In the genomic region with DNA sequence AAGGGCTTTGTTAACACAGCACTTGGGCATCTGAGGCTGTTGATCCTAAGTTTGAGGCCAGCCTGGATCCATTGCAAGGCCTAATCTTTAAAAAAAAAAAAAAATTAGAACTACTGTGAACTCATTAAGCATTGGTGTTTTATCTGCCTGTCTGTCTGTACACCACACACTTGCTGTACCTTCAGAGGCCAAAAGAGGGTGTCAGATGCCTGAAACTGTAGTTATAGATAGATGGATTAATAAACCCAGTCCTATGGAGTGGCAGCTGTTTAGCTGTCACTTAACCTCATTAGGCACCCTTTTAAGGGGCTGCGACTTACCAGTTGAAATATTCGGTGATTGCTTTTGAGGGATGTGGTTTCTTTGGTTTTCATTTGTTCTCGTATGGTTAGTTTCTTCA, we compare ENCODE assay signal across 14 mouse cellular contexts. TPM values are rescaled to one million over a fixed set of nuclear protein-coding genes. Genes with fewer than 3 reads are reported as not detected.
DNase-seq lines count a peak whose midpoint lies in the region; ATAC-seq and TF ChIP-seq lines count a peak whose summit lies in the region.
"Had no signal": no experiment of that assay in that cellular context is flagged by ENCODE, and none has a peak within 500 bp of the region (broad histone marks: within the 10 kb centered on the region; RNA-seq: fewer than 3 reads in every experiment).

No protein-coding gene starts in this region.

- WGBS in heart, postnatal 0 days = 87% methylated on average over 3 of the region's 3 CpGs
- 87% methylated on average over 3 of the region's 3 CpGs for WGBS in heart, embryonic 11.5 days (ENCODE audit: insufficient replicate concordance)
- 84% methylated on average over 3 of the region's 3 CpGs for WGBS in midbrain, embryonic 14.5 days
- 74% methylated on average over 3 of the region's 3 CpGs for WGBS in midbrain, embryonic 16.5 days

- peak; percentile 13 for TF ChIP-seq CTCF in heart, postnatal 0 days (IDR thresholded peaks at IDR 0.05; ENCODE audit: low read depth)
- peak; percentile 38 for TF ChIP-seq CTCF in Patski (IDR thresholded peaks at IDR 0.05)

- no peak overlapping the region for H3K4me3 ChIP-seq in heart, postnatal 0 days (ENCODE audit: low read depth, low read length)
- no peak overlapping the region for H3K4me3 ChIP-seq in heart, embryonic 11.5 days (ENCODE audit: low read depth, low read length)
- H3K4me3 ChIP-seq in midbrain, embryonic 14.5 days (replicated peaks; ENCODE audit: low read depth, low read length) = no peak overlapping the region
- H3K4me3 ChIP-seq in midbrain, embryonic 16.5 days (ENCODE audit: low read depth, low read length) = no peak overlapping the region
- H3K4me3 ChIP-seq: embryonic facial prominence, embryonic 13.5 days; forebrain, embryonic 12.5 days; myocyte had no signal

- H3K9ac ChIP-seq in heart, postnatal 0 days (replicated peaks; ENCODE audit: low read depth, low read length) = no peak overlapping the region
- no peak overlapping the region for H3K9ac ChIP-seq in heart, embryonic 11.5 days (ENCODE audit: low read depth, low read length)
- no peak overlapping the region for H3K9ac ChIP-seq in midbrain, embryonic 14.5 days (replicated peaks; ENCODE audit: low read length)
- no peak overlapping the region for H3K9ac ChIP-seq in midbrain, embryonic 16.5 days (ENCODE audit: low read depth, low read length)
- H3K9ac ChIP-seq: embryonic facial prominence, embryonic 13.5 days; forebrain, embryonic 12.5 days had no signal

- peaks cover 67% of the 10 kb centered on the region for H3K36me3 ChIP-seq in heart, postnatal 0 days (replicated peaks; ENCODE audit: control insufficient read depth, insufficient read depth, low read length)
- peaks cover 42% of the 10 kb centered on the region for H3K36me3 ChIP-seq in heart, embryonic 11.5 days (ENCODE audit: control insufficient read depth, insufficient read depth, low read length)
- peaks cover 74% of the 10 kb centered on the region for H3K36me3 ChIP-seq in midbrain, embryonic 14.5 days (ENCODE audit: control insufficient read depth, insufficient read depth, low read length)
- H3K36me3 ChIP-seq in midbrain, embryonic 16.5 days (ENCODE audit: control insufficient read depth, insufficient read depth, low read length) = peaks cover 31% of the 10 kb centered on the region

- H3K9me3 ChIP-seq in heart, postnatal 0 days (replicated peaks; ENCODE audit: control insufficient read depth, low read length) = no peaks in the 10 kb centered on the region
- H3K9me3 ChIP-seq in heart, embryonic 11.5 days (replicated peaks; ENCODE audit: control insufficient read depth, low read length) = no peaks in the 10 kb centered on the region
- H3K9me3 ChIP-seq in midbrain, embryonic 14.5 days (ENCODE audit: control insufficient read depth, low read length) = no peaks in the 10 kb centered on the region
- no peaks in the 10 kb centered on the region for H3K9me3 ChIP-seq in midbrain, embryonic 16.5 days (replicated peaks; ENCODE audit: control insufficient read depth, low read length, poor library complexity, severe bottlenecking)
- H3K9me3 ChIP-seq: embryonic facial prominence, embryonic 13.5 days; forebrain, embryonic 12.5 days had no signal

- no peaks in the 10 kb centered on the region for H3K27me3 ChIP-seq in heart, postnatal 0 days (ENCODE audit: control insufficient read depth, insufficient read depth, low read length)
- H3K27me3 ChIP-seq in heart, embryonic 11.5 days (ENCODE audit: control insufficient read depth, insufficient read depth, low read length) = no peaks in the 10 kb centered on the region
- H3K27me3 ChIP-seq in midbrain, embryonic 14.5 days (ENCODE audit: control insufficient read depth, insufficient read depth, low read length) = no peaks in the 10 kb centered on the region
- no peaks in the 10 kb centered on the region for H3K27me3 ChIP-seq in midbrain, embryonic 16.5 days (ENCODE audit: control insufficient read depth, insufficient read depth, low read depth, low read length)
- H3K27me3 ChIP-seq in Patski = no peaks in the 10 kb centered on the region
- H3K27me3 ChIP-seq: embryonic facial prominence, embryonic 13.5 days; forebrain, embryonic 12.5 days had no signal

- ATAC-seq in heart, postnatal 0 days (ENCODE audit: insufficient read depth, low read depth) = no peak
- ATAC-seq in heart, embryonic 11.5 days (replicated peaks; ENCODE audit: insufficient number of reproducible peaks, low FRiP score, low TSS enrichment) = no peak
- no peak for ATAC-seq in midbrain, embryonic 14.5 days (ENCODE audit: low FRiP score, low TSS enrichment)
- ATAC-seq in midbrain, embryonic 16.5 days = no peak
- ATAC-seq in Patski = no peak

- CTCF ChIA-PET in Patski (lab: Charles Lee) = interaction anchor here (1.0 to 1.8 kb wide), 2 partner anchors 9 to 17 kb away, joined by 3 to 4 read pairs; no protein-coding TSS in a partner anchor

- no peak overlapping the region for H3K4me2 ChIP-seq in heart, postnatal 0 days (ENCODE audit: low read depth, low read length)
- no peak overlapping the region for H3K4me2 ChIP-seq in heart, embryonic 11.5 days
- H3K4me2 ChIP-seq in midbrain, embryonic 14.5 days (ENCODE audit: low read length) = no peak overlapping the region
- H3K4me2 ChIP-seq in midbrain, embryonic 16.5 days (ENCODE audit: low read length) = no peak overlapping the region
- H3K4me2 ChIP-seq: embryonic facial prominence, embryonic 13.5 days; forebrain, embryonic 12.5 days had no signal

- DNase-seq in heart, postnatal 0 days (ENCODE audit: low spot score) = no peak
- DNase-seq in midbrain, embryonic 14.5 days = peak; percentile 29
- no peak for DNase-seq in Patski (ENCODE audit: low read depth, low spot score)
- peak; percentile 41 for DNase-seq in retina, embryonic 14.5 days (ENCODE audit: low spot score)
- DNase-seq in left cerebral cortex, adult 11 months (ENCODE audit: low spot score) = no peak
- DNase-seq in adrenal gland, postnatal 36 days = no peak
- DNase-seq: cerebellum, adult 8-10 months; kidney, adult 8-10 months had no signal

- no peak for TF ChIP-seq EP300 in heart, postnatal 0 days (IDR thresholded peaks at IDR 0.05; ENCODE audit: low read depth)

- no peak overlapping the region for H3K27ac ChIP-seq in heart, postnatal 0 days (ENCODE audit: low read depth)
- H3K27ac ChIP-seq in heart, embryonic 11.5 days (ENCODE audit: low read depth, low read length) = no peak overlapping the region
- no peak overlapping the region for H3K27ac ChIP-seq in midbrain, embryonic 14.5 days (replicated peaks; ENCODE audit: low read depth, low read length)
- H3K27ac ChIP-seq in midbrain, embryonic 16.5 days (ENCODE audit: low read length) = no peak overlapping the region
- H3K27ac ChIP-seq: embryonic facial prominence, embryonic 13.5 days; forebrain, embryonic 12.5 days; macrophage had no signal

- no peaks in the 10 kb centered on the region for H3K4me1 ChIP-seq in heart, postnatal 0 days (ENCODE audit: control insufficient read depth, insufficient read depth)
- no peaks in the 10 kb centered on the region for H3K4me1 ChIP-seq in heart, embryonic 11.5 days (ENCODE audit: control insufficient read depth, insufficient read depth, low read length)
- H3K4me1 ChIP-seq in midbrain, embryonic 14.5 days (ENCODE audit: control insufficient read depth, insufficient read depth, low read length) = no peaks in the 10 kb centered on the region
- no peaks in the 10 kb centered on the region for H3K4me1 ChIP-seq in midbrain, embryonic 16.5 days (ENCODE audit: control insufficient read depth, insufficient read depth, low read length)
- H3K4me1 ChIP-seq: embryonic facial prominence, embryonic 13.5 days; forebrain, embryonic 12.5 days had no signal

- POLR2A ChIA-PET in Patski (lab: Charles Lee) = interaction anchor here (1.0 kb wide), 1 partner anchor 9 kb away, joined by 5 read pairs; no protein-coding TSS in a partner anchor

- in situ Hi-C loops in Patski (cut with MboI; ENCODE audit: low pct_unique_long_range_greater_than_20kb) = no loop called here

RNA-seq across cellular contexts. Expression of a gene that starts 41.6 kb away (rescaled TPM):
- 58.5 and 60.4 TPM in 2 replicates for total RNA-seq in heart, postnatal 0 days (2014; rRNA removed; ENCODE audit: low replicate concordance)
- 10.1 and 11.4 TPM in 2 replicates for polyA plus RNA-seq in heart, postnatal 0 days (2015; fragmentation: Nextera tagmentation; extraction: Ambion mirVana)
- 16.8 and 17.2 TPM in 2 replicates for polyA plus RNA-seq in heart, embryonic 11.5 days (2014; fragmentation: Nextera tagmentation; extraction: Ambion mirVana)
- polyA plus RNA-seq in midbrain, embryonic 14.5 days (2014; fragmentation: Nextera tagmentation; extraction: Ambion mirVana) = 6.1 and 7.8 TPM in 2 replicates
- polyA plus RNA-seq in midbrain, embryonic 16.5 days (2015; fragmentation: Nextera tagmentation; extraction: Ambion mirVana) = 6.1 and 6.7 TPM in 2 replicates
- 22.2 TPM for polyA plus RNA-seq in Patski (2021)
- 10 to 100 TPM; 33.7 to 34.8 TPM for total RNA-seq in adrenal gland, postnatal 36 days (2021)

RNA-seq across cellular contexts. Expression of a gene that starts 53.0 kb away (rescaled TPM):
- 25.2 and 32.2 TPM in 2 replicates for total RNA-seq in heart, postnatal 0 days (2014; rRNA removed; ENCODE audit: low replicate concordance)
- 16.4 and 17.8 TPM in 2 replicates for polyA plus RNA-seq in heart, postnatal 0 days (2015; fragmentation: Nextera tagmentation; extraction: Ambion mirVana)
- polyA plus RNA-seq in heart, embryonic 11.5 days (2014; fragmentation: Nextera tagmentation; extraction: Ambion mirVana) = 10.6 and 11.8 TPM in 2 replicates
- 36.8 and 40.1 TPM in 2 replicates for polyA plus RNA-seq in midbrain, embryonic 14.5 days (2014; fragmentation: Nextera tagmentation; extraction: Ambion mirVana)
- polyA plus RNA-seq in midbrain, embryonic 16.5 days (2015; fragmentation: Nextera tagmentation; extraction: Ambion mirVana) = 43.4 and 51.3 TPM in 2 replicates
- polyA plus RNA-seq in Patski (2021) = 17.9 TPM
- 1 to 10 TPM; 5.5 to 7.0 TPM for total RNA-seq in adrenal gland, postnatal 36 days (2021)

Comparison
In these comparisons a context has a peak if more than half of its experiments do, and no peak if none do; other contexts are left out.
1. DNase-seq: peak in midbrain, embryonic 14.5 days (single experiment) and retina, embryonic 14.5 days (single experiment); none in heart, postnatal 0 days (single experiment), Patski (single experiment), left cerebral cortex, adult 11 months (single experiment) and adrenal gland, postnatal 36 days (0 of 2).